Mouse (Mus musculus) embryonic facial prominence, embryonic 11.5 days (tissue): ENCODE measurements around the gene Hnrnpl. TPM values are rescaled to one million over a fixed set of nuclear protein-coding genes. Genes with fewer than 3 reads are reported as not detected.
A peak's percentile ranks its signal among the peaks of the same experiment; 100 is the strongest.

Experiments used
- ATAC-seq: fragments of 200-750 bp; cut with Nextera tagmentation; replicated peaks from 2 replicates; pipeline ENCODE4 v1.8.0; 2017; ENCODE audit warnings: low read depth; ENCODE audit not compliant: insufficient number of reproducible peaks, low FRiP score, low TSS enrichment
- DNase-seq: peaks from one replicate; pipeline ENCODE4 v3.0.0-alpha.2; 2015; ENCODE audit warnings: low spot score
- H3K27ac ChIP-seq: fragments of 300-500 bp; sonication (generic); replicated peaks from 2 replicates; pipeline ENCODE4 v1.5.1; 2014; ENCODE audit warnings: mild to moderate bottlenecking, low read depth, low read length, control low read depth
- H3K27me3 ChIP-seq: fragments of 300-500 bp; sonication (generic); 2 replicates; pipeline ENCODE4 v1.6.1; 2014; ENCODE audit warnings: mild to moderate bottlenecking, low read length, moderate library complexity, mixed read lengths; ENCODE audit not compliant: control insufficient read depth, insufficient read depth
- H3K36me3 ChIP-seq: fragments of 300-500 bp; sonication (generic); replicated peaks from 2 replicates; pipeline ENCODE4 v1.6.1; 2014; ENCODE audit warnings: low read depth, mild to moderate bottlenecking, low read length, moderate library complexity, mixed read lengths; ENCODE audit not compliant: control insufficient read depth, insufficient read depth
- H3K4me1 ChIP-seq: fragments of 300-500 bp; sonication (generic); 2 replicates; pipeline ENCODE4 v1.6.1; 2014; ENCODE audit warnings: low read length, mixed read lengths; ENCODE audit not compliant: control insufficient read depth, insufficient read depth
- H3K4me2 ChIP-seq: fragments of 300-500 bp; sonication (generic); 2 replicates; pipeline ENCODE4 v1.6.1; 2014; ENCODE audit warnings: low read depth, mild to moderate bottlenecking, control low read depth, low read length, moderate library complexity
- H3K4me3 ChIP-seq: fragments of 300-500 bp; sonication (generic); 2 replicates; pipeline ENCODE4 v1.5.1; 2014; ENCODE audit warnings: low read depth, low read length, control low read depth
- H3K9ac ChIP-seq: fragments of 300-500 bp; sonication (generic); replicated peaks from 2 replicates; pipeline ENCODE4 v1.6.1; 2014; ENCODE audit warnings: mild to moderate bottlenecking, control low read depth, low read length
- H3K9me3 ChIP-seq: fragments of 300-500 bp; sonication (generic); replicated peaks from 2 replicates; pipeline ENCODE4 v1.6.1; 2016; ENCODE audit warnings: mild to moderate bottlenecking, low read length, inconsistent platforms, mixed read lengths; ENCODE audit not compliant: control insufficient read depth
- WGBS: fragments of 180-500 bp; shearing (Covaris S2); extraction: QIAGEN DNeasy Blood & Tissue Kit; methylation state at CpG from one replicate; pipeline ENCODE4 v1.1.7; 2014; 5-methylcytosine and 5-hydroxymethylcytosine counted together
- polyA plus RNA-seq: library from polyadenylated mRNA; unstranded; fragments of >200 nt; fragmentation: Nextera tagmentation; extraction: Ambion mirVana; gene quantifications from 2 replicates; pipeline ENCODE4 v1.2.1, GENCODE M21; 2014

The Hnrnpl gene
- polyA plus RNA-seq, 1 experiment from 2014 or later, result 350 TPM

DNA sequence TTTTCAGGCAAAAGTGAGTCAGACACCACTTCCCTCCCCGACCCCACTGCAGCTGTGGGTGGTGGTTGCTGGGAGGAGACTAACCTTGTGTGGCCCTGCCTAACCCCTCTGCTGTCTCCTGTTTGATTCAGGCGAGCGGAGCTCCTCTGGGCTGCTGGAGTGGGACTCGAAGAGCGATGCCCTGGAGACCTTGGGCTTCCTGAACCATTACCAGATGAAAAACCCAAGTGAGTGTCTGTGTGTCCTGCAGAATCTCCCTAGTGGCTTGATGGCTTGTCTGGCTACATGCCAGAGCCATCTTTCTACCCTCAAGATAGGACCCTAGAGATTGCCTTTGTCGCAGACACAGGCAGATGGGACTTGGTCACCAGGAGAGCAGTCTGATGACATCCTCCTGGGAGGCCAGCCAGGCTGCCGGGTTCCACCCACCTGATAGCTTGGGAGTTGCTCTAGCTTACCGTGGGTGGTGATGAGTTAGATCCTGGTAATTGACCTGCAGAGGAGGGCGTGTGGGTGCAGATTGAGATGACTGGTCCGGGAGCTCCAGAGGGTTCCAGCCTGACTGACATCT lies 13.0 kb downstream of the Hnrnpl start:
- Histone ChIP-seq H3K9ac (no peak overlapping the region), H3K9me3 (no peaks in the 10 kb centered on the region), H3K4me3 (no peak overlapping the region), H3K36me3 (peaks cover 39% of the 10 kb centered on the region), H3K4me1 (no peaks in the 10 kb centered on the region; the same call in 1 of the 2 replicates), H3K27ac (no peak overlapping the region), H3K27me3 (no peaks in the 10 kb centered on the region), H3K4me2 (no peak overlapping the region)
- DNase-seq (no peak), ATAC-seq (peak; percentile 20; the same call in 1 of the 2 replicates)
- 78% methylated on average over 10 of the region's 10 CpGs for WGBS

DNA sequence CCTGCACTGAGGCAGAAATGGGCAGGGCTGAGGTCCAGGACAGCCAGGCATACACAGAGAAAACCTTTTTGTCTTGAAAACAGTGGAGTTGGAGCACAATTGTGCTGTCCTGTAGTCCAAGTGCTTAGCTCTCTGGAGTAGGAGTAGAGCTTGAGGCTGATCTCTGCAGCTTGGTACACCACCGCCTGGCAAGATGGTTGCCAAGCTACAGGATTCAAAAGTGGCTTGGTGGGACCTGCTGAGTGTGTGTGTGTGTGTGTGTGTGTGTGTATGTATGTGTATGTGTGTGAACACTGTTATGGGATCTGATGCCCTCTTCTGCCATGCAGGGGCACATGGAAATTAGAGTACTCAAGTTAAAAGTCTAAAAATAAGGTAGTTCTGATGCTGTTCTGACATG lies 14.2 kb downstream of the Hnrnpl start:
- Histone ChIP-seq H3K9me3 (no peaks in the 10 kb centered on the region), H3K4me2 (no peak overlapping the region), H3K27me3 (no peaks in the 10 kb centered on the region), H3K4me3 (no peak overlapping the region), H3K27ac (no peak overlapping the region), H3K36me3 (peaks cover 29% of the 10 kb centered on the region), H3K9ac (no peak overlapping the region), H3K4me1 (no peaks in the 10 kb centered on the region)
- ATAC-seq (no peak), DNase-seq (no peak)
- WGBS, result 66% methylated on average over 1 of the region's 1 CpGs

DNA sequence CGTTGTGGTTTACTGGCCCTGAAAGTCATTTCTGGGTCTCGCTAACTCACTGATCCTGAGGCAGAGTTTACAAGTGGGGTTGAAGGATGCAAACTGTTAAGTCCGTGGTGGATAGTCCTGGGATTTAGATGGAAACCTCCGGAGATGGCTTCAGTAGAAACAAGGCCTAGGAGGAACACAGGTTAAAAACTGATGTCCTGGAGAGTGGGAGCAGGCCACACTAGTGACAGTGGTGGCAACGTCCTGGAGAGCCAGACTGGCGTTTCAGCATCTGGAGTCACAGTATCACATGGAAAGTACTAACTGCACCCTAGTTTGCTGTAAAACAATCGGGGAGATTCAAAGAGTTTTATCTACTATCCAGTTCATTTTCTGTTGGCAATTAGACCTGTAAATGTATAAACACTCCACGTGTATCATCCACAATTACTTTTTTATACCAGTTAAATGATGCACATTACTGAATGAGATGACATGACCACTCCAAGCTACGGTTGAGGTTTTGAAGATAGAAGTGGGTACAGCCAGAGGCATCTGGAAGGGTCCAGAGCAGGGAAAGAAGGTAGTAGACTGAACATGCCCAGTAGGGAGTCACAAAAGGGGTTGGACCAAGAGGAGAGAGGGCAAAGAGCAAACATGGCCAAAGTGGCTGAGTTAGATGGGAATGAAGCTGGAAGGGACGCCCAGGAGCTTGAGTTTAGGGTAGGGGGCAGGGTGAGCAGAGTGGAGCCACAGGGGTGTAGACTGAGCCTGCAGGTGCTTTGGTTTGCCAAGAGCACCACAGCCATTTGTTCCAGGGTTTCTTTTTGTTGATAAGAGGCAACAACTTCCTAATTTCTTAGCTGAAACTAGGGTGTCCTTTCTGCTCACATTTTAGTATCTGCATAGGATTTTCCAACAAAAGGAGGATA lies 14.9 kb downstream of the Hnrnpl start:
- DNase-seq, result no peak
- no peak for ATAC-seq
- H3K9me3 ChIP-seq, result no peaks in the 10 kb centered on the region
- H3K9ac ChIP-seq, result no peak overlapping the region
- no peak overlapping the region for H3K27ac ChIP-seq
- H3K36me3 ChIP-seq, result peaks cover 25% of the 10 kb centered on the region
- no peaks in the 10 kb centered on the region for H3K27me3 ChIP-seq
- no peaks in the 10 kb centered on the region for H3K4me1 ChIP-seq
- 56% methylated on average over 10 of the region's 10 CpGs for WGBS
- no peak overlapping the region for H3K4me3 ChIP-seq
- H3K4me2 ChIP-seq, result no peak overlapping the region

DNA sequence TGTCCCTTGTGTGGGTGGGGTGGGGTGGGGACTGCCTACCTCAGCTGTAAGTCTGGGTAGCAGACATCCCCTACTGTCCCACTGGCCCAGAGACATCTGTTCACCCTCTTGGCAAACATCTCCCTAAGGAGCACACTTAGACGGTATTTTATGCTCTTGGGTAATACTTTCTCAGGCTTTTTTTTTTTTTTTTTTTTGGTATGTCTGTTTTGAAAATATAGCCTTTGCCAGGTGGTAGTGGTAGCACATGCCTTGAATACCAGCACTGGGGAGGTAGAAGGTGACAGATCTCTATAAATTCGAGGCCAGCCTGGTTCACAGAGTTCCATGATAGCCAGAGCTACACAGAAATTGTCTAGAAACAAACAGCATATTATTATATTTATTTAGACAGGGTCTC lies 15.6 kb downstream of the Hnrnpl start:
- Histone ChIP-seq H3K36me3 (peaks cover 21% of the 10 kb centered on the region), H3K9ac (no peak overlapping the region), H3K4me3 (no peak overlapping the region), H3K27me3 (no peaks in the 10 kb centered on the region), H3K4me2 (no peak overlapping the region), H3K27ac (no peak overlapping the region), H3K4me1 (no peaks in the 10 kb centered on the region), H3K9me3 (no peaks in the 10 kb centered on the region)
- no peak for DNase-seq
- ATAC-seq, result no peak
- 60% methylated on average over 2 of the region's 2 CpGs for whole genome bisulfite sequencing

DNA sequence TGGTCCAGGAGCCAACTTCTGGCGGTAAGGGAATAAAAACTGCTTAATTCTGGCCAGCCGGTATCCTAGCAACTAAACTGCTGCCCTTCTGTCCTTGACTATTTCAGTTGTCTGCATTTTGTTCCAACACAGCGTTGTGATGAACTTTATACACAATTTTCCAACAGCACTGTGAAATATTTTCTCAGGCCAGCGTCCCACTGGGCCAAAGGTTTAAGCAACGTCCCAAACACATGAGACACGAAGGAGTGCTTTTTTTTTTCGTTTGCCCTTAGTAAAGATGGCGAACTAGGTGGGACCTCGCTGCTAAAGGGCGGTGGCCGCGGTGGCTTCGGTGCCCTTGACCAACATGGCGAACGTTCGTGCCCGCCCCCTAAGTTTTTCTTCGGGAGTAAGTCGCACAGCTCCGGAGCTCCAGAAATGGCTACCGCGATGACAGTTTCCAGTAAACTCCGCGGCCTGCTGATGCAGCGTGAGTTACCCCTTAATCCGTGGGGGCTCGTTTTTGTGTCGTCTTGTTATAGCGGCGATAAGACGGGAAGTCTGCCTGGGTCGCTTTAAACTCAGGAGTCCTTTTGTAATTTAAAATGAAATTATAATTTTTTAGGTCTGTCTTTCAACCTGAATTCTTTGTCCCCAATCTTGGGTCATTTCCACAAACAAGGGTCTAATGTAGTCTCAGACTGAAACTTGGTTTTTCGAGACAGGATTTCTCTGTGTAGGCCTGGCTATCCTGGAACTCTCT lies 16.8 kb downstream of the Hnrnpl start, which contains the start of gene Ech1:
Gene Ech1 (plus strand): TSS at position 277 of the 745 bp plus-strand sequence.
- peaks cover 17% of the 10 kb centered on the region for H3K36me3 ChIP-seq
- no peaks in the 10 kb centered on the region for H3K4me1 ChIP-seq
- WGBS, result 2% methylated on average over 33 of the region's 33 CpGs
- H3K27ac ChIP-seq, result peak within 1 kb of the TSS; percentile 52
- H3K4me2 ChIP-seq, result peak within 1 kb of the TSS; percentile 40
- DNase-seq (peak; percentile 96), ATAC-seq (peak; percentile 42; the same call in 1 of the 2 replicates)
- H3K4me3 ChIP-seq, result peak within 1 kb of the TSS; percentile 33
- no peaks in the 10 kb centered on the region for H3K27me3 ChIP-seq
- H3K9ac ChIP-seq, result peak within 1 kb of the TSS; percentile 64
- no peaks in the 10 kb centered on the region for H3K9me3 ChIP-seq

DNA sequence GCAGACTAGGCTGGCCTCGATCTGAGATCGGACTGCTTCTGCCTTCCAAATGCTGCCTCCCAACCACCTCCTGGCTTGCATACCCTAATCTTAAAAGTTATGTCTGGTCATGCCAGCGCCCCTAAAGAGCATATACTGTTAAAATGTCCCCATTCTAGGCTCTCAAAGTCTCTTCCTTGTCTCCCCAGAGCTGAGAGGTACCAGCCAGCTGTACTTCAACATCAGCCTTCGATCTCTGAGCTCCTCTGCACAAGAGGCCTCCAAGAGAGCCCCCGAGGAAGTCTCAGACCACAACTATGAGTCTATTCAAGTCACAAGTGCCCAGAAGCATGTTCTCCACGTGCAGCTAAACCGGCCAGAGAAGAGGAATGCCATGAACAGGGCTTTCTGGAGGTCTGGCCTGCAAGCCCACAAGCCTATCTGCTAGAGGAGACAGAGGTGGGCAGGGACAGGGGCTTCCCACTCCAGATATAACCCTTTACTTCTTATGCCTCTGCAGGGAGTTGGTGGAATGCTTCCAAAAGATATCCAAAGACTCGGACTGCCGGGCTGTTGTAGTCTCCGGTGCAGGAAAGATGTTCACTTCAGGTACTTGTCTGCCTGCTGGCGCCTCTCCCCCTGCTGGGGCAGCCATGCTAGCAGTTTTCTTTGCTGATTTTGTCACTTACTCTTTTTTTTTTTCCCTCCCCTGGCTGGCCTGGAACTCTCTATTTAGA lies 17.5 kb downstream of the Hnrnpl start:
- 71% methylated on average over 11 of the region's 11 CpGs for WGBS
- peak overlapping the region; percentile 33 for H3K4me3 ChIP-seq
- H3K9me3 ChIP-seq, result no peaks in the 10 kb centered on the region
- H3K4me2 ChIP-seq, result peak overlapping the region; percentile 40
- H3K27ac ChIP-seq, result no peak overlapping the region
- DNase-seq (no peak), ATAC-seq (no peak)
- no peaks in the 10 kb centered on the region for H3K4me1 ChIP-seq
- H3K36me3 ChIP-seq, result peaks cover 16% of the 10 kb centered on the region
- H3K27me3 ChIP-seq, result no peaks in the 10 kb centered on the region
- H3K9ac ChIP-seq, result peak overlapping the region; percentile 64

DNA sequence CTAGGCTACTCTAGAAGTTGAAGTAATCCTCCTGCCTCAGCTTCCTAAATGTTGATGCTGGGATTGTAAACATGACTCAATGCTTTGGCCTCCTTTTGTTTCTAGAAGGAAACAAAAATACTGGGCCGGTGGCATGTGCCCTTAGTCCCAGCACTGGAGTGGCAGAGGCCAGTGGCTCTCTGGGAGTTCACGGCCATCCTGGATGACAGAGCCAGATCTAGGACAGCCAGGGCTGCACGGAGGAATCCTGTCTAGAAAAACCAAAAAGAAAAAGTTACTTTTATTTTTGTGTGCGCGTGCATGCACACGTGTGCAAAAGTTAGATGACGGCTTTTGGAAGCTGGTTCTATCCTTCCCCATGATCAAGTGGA lies 18.0 kb downstream of the Hnrnpl start:
- no peak overlapping the region for H3K9ac ChIP-seq
- H3K4me1 ChIP-seq, result no peaks in the 10 kb centered on the region
- no peak overlapping the region for H3K27ac ChIP-seq
- H3K4me2 ChIP-seq, result no peak overlapping the region
- no peak for DNase-seq
- no peak overlapping the region for H3K4me3 ChIP-seq
- H3K36me3 ChIP-seq, result peaks cover 11% of the 10 kb centered on the region
- no peaks in the 10 kb centered on the region for H3K9me3 ChIP-seq
- 90% methylated on average over 7 of the region's 7 CpGs for WGBS
- ATAC-seq, result no peak
- H3K27me3 ChIP-seq, result no peaks in the 10 kb centered on the region
